Mouse (Mus musculus) intestine, embryonic 14.5 days (tissue): ENCODE data around the gene Chpt1. TPM values are rescaled to one million over a fixed set of nuclear protein-coding genes. Genes with fewer than 3 reads are reported as not detected.
"Not testable (repeated sequence)": the region's sequence is repeated elsewhere in the genome, so short reads cannot be mapped to it uniquely, and the experiment has no call there.

ENCODE experiments used
- ATAC-seq: fragments of 200-750 bp; cut with Nextera tagmentation; replicated peaks from 2 replicates; pipeline ENCODE4 v1.8.0; 2017; ENCODE audit warnings: low read depth, moderate number of reproducible peaks, moderate TSS enrichment, moderate library complexity; ENCODE audit not compliant: low FRiP score, low TSS enrichment
- DNase-seq: peaks from one replicate; pipeline ENCODE4 v3.0.0-alpha.2; 2018; ENCODE audit warnings: low spot score
- H3K27ac ChIP-seq: fragments of 300-500 bp; sonication (generic); 2 replicates; pipeline ENCODE4 v1.5.1; 2014; ENCODE audit warnings: low read depth, mild to moderate bottlenecking, control low read depth
- H3K27me3 ChIP-seq: fragments of 300-500 bp; sonication (generic); replicated peaks from 2 replicates; pipeline ENCODE4 v1.6.1; 2014; ENCODE audit warnings: low read length, control low read depth; ENCODE audit not compliant: control insufficient read depth, insufficient read depth
- H3K36me3 ChIP-seq: fragments of 300-500 bp; sonication (generic); 2 replicates; pipeline ENCODE4 v1.6.1; 2014; ENCODE audit warnings: low read length, control low read depth; ENCODE audit not compliant: control insufficient read depth, insufficient read depth
- H3K4me1 ChIP-seq: fragments of 300-500 bp; sonication (generic); replicated peaks from 2 replicates; pipeline ENCODE4 v1.6.1; 2014; ENCODE audit warnings: low read length, control low read depth, mixed read lengths; ENCODE audit not compliant: control insufficient read depth, insufficient read depth
- H3K4me2 ChIP-seq: fragments of 300-500 bp; sonication (generic); 2 replicates; pipeline ENCODE4 v1.6.1; 2014; ENCODE audit warnings: low read length
- H3K4me3 ChIP-seq: fragments of 300-500 bp; sonication (generic); 2 replicates; pipeline ENCODE4 v1.5.1; 2014; ENCODE audit warnings: low read depth, low read length, control low read depth, mixed read lengths
- H3K9ac ChIP-seq: fragments of 300-500 bp; sonication (generic); 2 replicates; pipeline ENCODE4 v1.6.1; 2014; ENCODE audit warnings: mild to moderate bottlenecking, low read length
- H3K9me3 ChIP-seq: fragments of 300-500 bp; sonication (generic); 2 replicates; pipeline ENCODE4 v1.6.1; 2016; ENCODE audit warnings: low read length, control low read depth; ENCODE audit not compliant: control insufficient read depth
- WGBS: fragments of 180-500 bp; shearing (Covaris S2); extraction: QIAGEN DNeasy Blood & Tissue Kit; methylation state at CpG from one replicate; pipeline ENCODE4 v1.1.7; 2014; 5-methylcytosine and 5-hydroxymethylcytosine counted together
- polyA plus RNA-seq: library from polyadenylated mRNA; unstranded; fragments of >200 nt; fragmentation: Nextera tagmentation; extraction: Ambion mirVana; gene quantifications from 2 replicates; pipeline ENCODE4 v1.2.1, GENCODE M21; 2014

Gene Chpt1
- polyA plus RNA-seq, 1 experiment from 2014 or later = 37.9 TPM

DNA sequence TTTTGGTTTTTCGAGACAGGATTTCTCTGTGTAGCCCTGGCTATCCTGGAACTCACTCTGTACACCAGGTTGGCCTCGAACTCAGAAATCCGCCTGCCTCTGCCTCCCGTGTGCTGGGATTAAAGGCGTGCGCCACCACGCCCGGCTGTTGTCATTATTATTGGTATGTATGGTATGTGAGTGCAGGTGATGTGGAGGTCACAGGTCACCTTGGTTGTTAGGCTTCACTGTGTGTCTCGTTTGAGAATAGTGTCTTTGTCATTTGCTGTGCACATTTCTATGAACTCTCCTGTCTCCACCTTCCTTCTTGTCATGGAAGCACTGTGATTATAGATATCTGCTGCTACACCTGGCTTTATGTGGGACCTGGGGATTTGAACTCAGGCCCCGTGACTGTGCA lies 21.0 kb downstream of the Chpt1 start:
- not testable (repeated sequence) for H3K27me3 ChIP-seq, DNase-seq, H3K36me3 ChIP-seq, H3K27ac ChIP-seq, H3K9me3 ChIP-seq, H3K4me3 ChIP-seq, H3K4me1 ChIP-seq, H3K4me2 ChIP-seq, H3K9ac ChIP-seq, ATAC-seq
- 90% methylated on average over 10 of the region's 10 CpGs for WGBS

DNA sequence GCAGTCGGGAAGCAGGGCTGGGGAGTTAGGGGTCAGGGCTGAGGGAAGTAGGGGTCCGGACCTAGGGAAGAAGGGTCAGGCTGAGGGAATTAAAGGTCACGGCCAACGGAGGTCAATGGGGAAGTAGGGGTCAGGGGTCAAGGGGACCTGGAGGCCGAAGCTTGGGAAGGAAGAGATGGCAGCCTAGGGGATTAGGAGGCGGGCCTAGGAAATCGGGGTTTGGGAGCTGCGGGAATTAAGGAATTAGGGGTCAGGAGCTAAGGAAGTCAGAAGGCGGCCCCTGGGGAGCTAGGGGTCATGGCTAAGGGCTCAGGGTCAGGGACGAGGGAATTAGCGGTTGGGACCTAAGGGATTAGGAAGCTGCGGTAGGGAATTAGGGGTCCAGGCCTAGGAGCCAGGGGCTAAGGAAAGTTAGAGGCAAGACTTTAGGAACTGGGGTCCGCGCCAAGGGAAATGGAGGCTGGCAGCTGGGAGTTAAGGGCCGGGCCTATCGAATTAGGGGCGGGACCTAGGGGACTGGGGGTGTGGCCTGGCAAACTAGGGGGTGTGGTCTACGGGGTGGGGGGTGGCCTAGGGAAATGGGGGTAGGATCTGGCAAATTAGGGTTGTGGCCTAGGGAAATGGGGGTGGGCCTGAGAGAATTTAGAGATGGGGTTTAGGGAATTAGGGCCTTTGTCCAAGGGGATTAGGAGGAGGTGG lies 43.6 kb downstream of the Chpt1 start:
- WGBS = 75% methylated on average over 18 of the region's 18 CpGs
- Histone ChIP-seq H3K4me3 (no peak overlapping the region), H3K9ac (no peak overlapping the region), H3K36me3 (no peaks in the 10 kb centered on the region), H3K27ac (no peak overlapping the region), H3K4me1 (no peaks in the 10 kb centered on the region; the same call in 1 of the 2 replicates), H3K27me3 (no peaks in the 10 kb centered on the region), H3K4me2 (no peak overlapping the region), H3K9me3 (no peaks in the 10 kb centered on the region)
- ATAC-seq (no peak), DNase-seq (no peak)

DNA sequence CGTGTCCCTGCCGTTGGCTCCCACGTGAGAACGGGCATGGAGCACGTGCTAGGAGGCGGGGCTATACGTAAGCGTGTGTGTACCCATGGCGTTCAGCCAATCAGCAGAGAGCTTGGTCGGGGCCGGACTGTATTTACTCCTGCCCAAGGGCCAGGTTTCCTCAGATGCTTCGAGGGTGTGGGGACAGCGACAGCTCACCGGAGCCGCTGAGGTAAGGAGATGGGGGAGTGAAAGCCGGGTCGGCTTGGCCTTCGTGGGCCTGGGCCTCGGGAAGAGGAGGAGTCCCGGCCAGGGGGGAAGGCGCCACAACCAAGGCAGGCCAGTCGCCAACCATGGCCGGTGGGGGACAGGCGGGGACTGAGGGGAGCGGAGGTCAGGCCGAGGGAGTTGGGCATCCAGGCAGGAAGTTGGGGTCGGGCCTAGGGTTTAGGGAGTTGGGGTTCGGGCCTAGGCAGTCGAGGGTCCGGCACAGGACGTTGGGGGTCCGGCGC lies 44.3 kb downstream of the Chpt1 start, which contains the start of gene Sycp3:
TSS of gene Sycp3 (plus strand) at position 68 of the 491 bp plus-strand sequence.
- Histone ChIP-seq H3K4me3 (no peak within 1 kb of the TSS), H3K4me1 (no peaks in the 10 kb centered on the region; the same call in 1 of the 2 replicates), H3K9me3 (no peaks in the 10 kb centered on the region), H3K36me3 (no peaks in the 10 kb centered on the region), H3K27ac (no peak within 1 kb of the TSS), H3K4me2 (no peak within 1 kb of the TSS), H3K9ac (no peak within 1 kb of the TSS), H3K27me3 (no peaks in the 10 kb centered on the region)
- DNase-seq (no peak), ATAC-seq (0 out of 2 replicates have a peak, but pooled peaks have one; percentile 25)
- 84% methylated on average over 33 of the region's 33 CpGs for WGBS

DNA sequence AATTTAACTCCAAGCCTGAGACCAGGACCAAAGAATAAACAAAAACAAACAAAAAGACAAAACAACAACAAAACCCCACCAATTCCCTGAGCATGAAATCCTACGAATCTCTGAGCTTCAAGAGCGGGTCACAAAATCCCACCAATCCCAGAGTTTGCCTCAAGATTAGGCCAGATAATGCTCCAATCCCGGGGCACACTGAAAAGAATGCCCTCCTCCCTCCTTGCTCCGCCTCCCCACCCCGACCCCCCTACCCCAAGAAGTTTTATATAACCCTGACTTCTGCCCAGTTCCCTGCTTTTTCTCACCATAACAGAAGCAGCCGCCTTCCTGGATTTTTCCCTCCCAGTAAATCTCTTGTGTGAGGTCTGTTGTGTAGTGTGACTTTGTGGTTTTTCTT lies 46.1 kb downstream of the Chpt1 start:
- H3K4me2 ChIP-seq = no peak overlapping the region; the same call in 1 of the 2 replicates
- ATAC-seq = no peak

DNA sequence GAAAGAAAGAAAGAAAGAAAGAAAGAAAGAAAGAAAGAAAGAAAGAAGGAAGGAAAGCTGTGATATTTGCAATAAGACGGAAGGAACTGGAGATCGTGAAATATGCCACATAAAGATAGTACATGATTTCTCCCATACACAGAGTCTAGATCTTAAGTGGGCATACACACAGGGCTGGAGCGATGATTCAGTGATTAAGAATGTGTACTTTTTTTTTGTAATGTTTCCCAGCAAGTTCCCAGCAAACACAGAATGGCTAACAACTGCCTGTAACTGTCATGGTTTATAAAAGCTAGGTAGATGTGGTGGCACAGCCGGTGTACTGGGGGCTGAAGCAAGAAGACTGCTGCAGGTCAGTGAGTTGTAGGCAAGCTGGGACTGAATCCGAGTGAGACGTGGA lies 51.9 kb downstream of the Chpt1 start:
- no peaks in the 10 kb centered on the region for H3K27me3 ChIP-seq
- 77% methylated on average over 6 of the region's 6 CpGs for WGBS
- no peak overlapping the region for H3K4me3 ChIP-seq
- H3K9ac ChIP-seq = no peak overlapping the region
- H3K27ac ChIP-seq = no peak overlapping the region
- H3K9me3 ChIP-seq = no peaks in the 10 kb centered on the region
- no peak overlapping the region for H3K4me2 ChIP-seq
- DNase-seq (no peak), ATAC-seq (no peak)
- no peaks in the 10 kb centered on the region for H3K4me1 ChIP-seq
- no peaks in the 10 kb centered on the region for H3K36me3 ChIP-seq

More for the DNA sequence above, 46.1 kb downstream of the Chpt1 start:
- Histone ChIP-seq H3K36me3 (no peaks in the 10 kb centered on the region), H3K4me1 (no peaks in the 10 kb centered on the region; the same call in 1 of the 2 replicates), H3K9me3 (no peaks in the 10 kb centered on the region), H3K4me3 (no peak overlapping the region), H3K27ac (no peak overlapping the region), H3K27me3 (no peaks in the 10 kb centered on the region), H3K9ac (no peak overlapping the region)
- DNase-seq = no peak
- WGBS = 39% methylated on average over 6 of the region's 6 CpGs

DNA sequence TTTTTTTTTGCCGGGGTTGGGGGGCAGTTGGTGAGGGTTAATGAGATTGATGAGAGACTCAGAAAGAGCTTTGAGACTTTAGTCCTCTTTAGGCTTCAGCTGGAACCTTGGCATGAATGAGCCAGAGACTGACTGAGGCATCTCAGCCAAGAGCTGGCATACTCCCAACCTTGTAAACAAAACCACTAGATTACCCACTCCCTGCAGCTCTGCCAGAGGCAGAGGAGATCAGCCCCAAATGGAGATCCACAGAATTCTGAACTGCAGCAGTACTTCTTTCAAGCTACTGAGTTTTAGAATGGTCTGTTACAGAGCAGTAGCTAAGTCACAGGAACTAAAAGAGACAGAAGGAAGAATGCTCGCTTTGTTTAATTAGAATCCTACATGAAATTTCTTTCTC lies 52.7 kb downstream of the Chpt1 start:
- 84% methylated on average over 2 of the region's 2 CpGs for WGBS
- H3K27ac ChIP-seq = no peak overlapping the region
- no peaks in the 10 kb centered on the region for H3K27me3 ChIP-seq
- no peak overlapping the region for H3K4me3 ChIP-seq
- H3K4me1 ChIP-seq = no peaks in the 10 kb centered on the region
- no peak overlapping the region for H3K9ac ChIP-seq
- H3K4me2 ChIP-seq = no peak overlapping the region
- DNase-seq (no peak), ATAC-seq (no peak)
- H3K36me3 ChIP-seq = 0 out of 2 replicates have a peak, but pooled peaks cover 4% of the 10 kb centered on the region
- no peaks in the 10 kb centered on the region for H3K9me3 ChIP-seq

DNA sequence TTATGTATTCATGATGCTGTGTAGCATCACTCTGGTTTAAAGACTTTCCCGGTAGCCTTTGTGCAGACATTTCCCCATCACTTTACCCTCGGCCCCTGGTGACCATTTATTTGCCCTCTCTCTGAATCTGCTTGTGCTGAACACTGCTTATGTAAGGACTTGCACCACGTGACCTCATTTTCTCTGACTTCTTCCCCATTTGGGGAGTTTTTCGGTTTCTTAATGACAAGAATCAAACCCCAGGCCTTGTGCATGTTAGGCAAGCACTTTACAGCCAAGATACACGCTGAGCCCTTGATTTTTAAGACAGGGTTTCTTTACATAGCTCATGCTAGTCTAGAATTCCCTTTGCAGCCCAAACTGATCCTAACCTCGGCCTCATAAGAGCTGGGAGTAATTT lies 62.6 kb downstream of the Chpt1 start:
- Histone ChIP-seq H3K4me1 (no peaks in the 10 kb centered on the region), H3K36me3 (peaks cover 28% of the 10 kb centered on the region), H3K4me2 (no peak overlapping the region), H3K9ac (no peak overlapping the region), H3K27ac (no peak overlapping the region), H3K9me3 (no peaks in the 10 kb centered on the region), H3K4me3 (no peak overlapping the region), H3K27me3 (no peaks in the 10 kb centered on the region)
- WGBS = 74% methylated on average over 6 of the region's 6 CpGs
- DNase-seq (no peak), ATAC-seq (no peak)

DNA sequence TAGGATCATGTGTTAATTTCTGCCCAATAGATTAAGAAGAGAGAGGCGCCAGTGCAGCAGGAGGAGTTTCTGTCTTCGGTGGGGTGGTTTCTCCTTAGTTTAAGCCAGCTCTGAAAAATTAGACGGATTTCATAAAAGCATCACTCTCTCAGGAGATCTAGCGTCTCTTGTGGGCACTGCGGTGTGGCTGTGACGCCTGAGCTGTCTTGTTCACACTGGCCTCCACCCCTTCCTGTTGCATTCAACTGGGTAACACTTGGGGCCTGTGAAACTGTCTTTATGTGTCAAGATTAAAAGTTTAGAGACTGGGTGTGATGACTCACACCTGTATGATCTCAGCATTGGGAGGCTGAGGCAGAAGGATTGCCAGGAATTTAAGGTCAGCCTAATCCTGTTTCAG lies 75.9 kb downstream of the Chpt1 start:
- DNase-seq = no peak
- Histone ChIP-seq H3K27ac (no peak overlapping the region), H3K9me3 (no peaks in the 10 kb centered on the region), H3K36me3 (peaks cover 24% of the 10 kb centered on the region), H3K4me3 (no peak overlapping the region), H3K9ac (no peak overlapping the region), H3K27me3 (no peaks in the 10 kb centered on the region), H3K4me1 (no peaks in the 10 kb centered on the region), H3K4me2 (no peak overlapping the region)
- ATAC-seq = no peak
- WGBS = 91% methylated on average over 6 of the region's 6 CpGs

DNA sequence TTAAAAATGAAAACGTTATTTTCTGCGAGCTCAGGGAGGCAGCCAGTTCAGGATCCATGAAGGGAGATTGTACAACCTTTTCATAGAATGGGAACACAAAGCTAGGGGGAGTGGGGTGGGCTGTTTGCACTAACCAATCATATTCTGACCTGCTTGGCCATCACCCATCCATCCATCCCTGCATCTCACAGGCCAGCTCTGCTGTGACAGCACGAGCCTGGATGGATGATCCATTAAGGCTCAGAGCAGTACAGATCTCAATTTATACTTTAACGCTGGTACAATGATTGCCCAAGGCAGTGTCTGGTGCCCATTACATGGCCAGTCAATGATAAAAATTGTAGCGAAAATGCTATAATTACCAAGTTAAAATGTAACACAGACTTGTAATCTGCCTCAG lies 77.0 kb downstream of the Chpt1 start:
- H3K27ac ChIP-seq = no peak overlapping the region
- ATAC-seq (no peak), DNase-seq (no peak)
- no peaks in the 10 kb centered on the region for H3K4me1 ChIP-seq
- no peaks in the 10 kb centered on the region for H3K27me3 ChIP-seq
- 66% methylated on average over 5 of the region's 5 CpGs for WGBS
- peaks cover 16% of the 10 kb centered on the region; the same call in 1 of the 2 replicates for H3K36me3 ChIP-seq
- no peaks in the 10 kb centered on the region for H3K9me3 ChIP-seq
- no peak overlapping the region for H3K9ac ChIP-seq
- no peak overlapping the region for H3K4me2 ChIP-seq
- no peak overlapping the region for H3K4me3 ChIP-seq
